Mouse (Mus musculus): ENCODE data around the gene Zfp414.

DNA sequence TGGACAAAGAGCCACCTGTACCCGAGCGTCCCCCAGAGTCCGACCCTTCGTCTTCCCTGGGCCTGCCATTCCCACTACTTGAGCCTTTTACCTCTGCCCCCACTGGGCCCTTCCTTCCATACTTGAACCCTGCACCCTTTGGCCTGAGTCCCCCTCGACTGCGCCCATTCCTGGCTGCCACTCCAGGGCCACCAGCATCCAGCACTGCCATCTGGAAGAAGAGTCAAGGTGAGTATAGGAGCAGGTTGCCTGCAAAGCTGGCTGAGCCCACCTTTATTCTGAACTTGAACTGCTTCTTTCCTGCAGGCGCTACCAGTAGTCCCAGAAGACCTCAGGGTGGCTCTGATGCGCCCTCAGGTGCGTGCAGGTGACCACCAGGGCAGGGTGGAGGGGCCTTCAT is 2.3 kb downstream of the Zfp414 start:
- TF ChIP-seq CTCF (IDR thresholded peaks at IDR 0.05; ENCODE audit: extremely low read depth, insufficient read depth, insufficient read length, insufficient replicate concordance) (no peak), POLR2A (IDR thresholded peaks at IDR 0.05; ENCODE audit: low read depth, low read length) (no peak)

Measured in spleen, adult 2 months (tissue).